Mouse (Mus musculus) kidney, postnatal 0 days (tissue): ENCODE measurements at regions not wholly inside any gene's neighbourhood (a gene's known extent, or its start where the extent isn't known, plus 50 kb on each side); places are given as distances from the start of the nearest gene placed in this dataset.

Experiments
- ATAC-seq: fragments of 200-750 bp; cut with Nextera tagmentation; replicated peaks from 2 replicates; pipeline ENCODE4 v1.8.0; 2017; ENCODE audit warnings: low read depth, moderate number of reproducible peaks, moderate TSS enrichment, moderate library complexity; ENCODE audit not compliant: low FRiP score
- DNase-seq: peaks from one replicate; pipeline ENCODE4 v3.0.0-alpha.2; 2016; ENCODE audit warnings: low spot score
- H3K27ac ChIP-seq: fragments of 300-500 bp; sonication (generic); 2 replicates; pipeline ENCODE4 v1.5.1; 2014; ENCODE audit warnings: mild to moderate bottlenecking
- H3K27me3 ChIP-seq: fragments of 300-500 bp; sonication (generic); 2 replicates; pipeline ENCODE4 v1.6.1; 2014; ENCODE audit warnings: low read length, mixed read lengths; ENCODE audit not compliant: insufficient read depth
- H3K36me3 ChIP-seq: fragments of 300-500 bp; sonication (generic); 2 replicates; pipeline ENCODE4 v1.6.1; 2014; ENCODE audit warnings: low read length, mixed read lengths; ENCODE audit not compliant: insufficient read depth
- H3K4me1 ChIP-seq: fragments of 300-500 bp; sonication (generic); replicated peaks from 2 replicates; pipeline ENCODE4 v1.6.1; 2014; ENCODE audit warnings: antibody characterized with exemption, low read length, mixed read lengths; ENCODE audit not compliant: insufficient read depth
- H3K4me2 ChIP-seq: fragments of 300-500 bp; sonication (generic); 2 replicates; pipeline ENCODE4 v1.6.1; 2014; ENCODE audit warnings: mild to moderate bottlenecking, low read length, moderate library complexity, mixed read lengths
- H3K4me3 ChIP-seq: fragments of 300-500 bp; sonication (generic); replicated peaks from 2 replicates; pipeline ENCODE4 v1.5.1; 2014; ENCODE audit warnings: low read depth, low read length
- H3K9ac ChIP-seq: fragments of 300-500 bp; sonication (generic); 2 replicates; pipeline ENCODE4 v1.6.1; 2014; ENCODE audit warnings: low read depth, low read length
- H3K9me3 ChIP-seq: fragments of 300-500 bp; sonication (generic); replicated peaks from 2 replicates; pipeline ENCODE4 v1.6.1; 2016; ENCODE audit warnings: low read length, inconsistent platforms, mixed read lengths
- CTCF ChIP-seq: IDR thresholded peaks from 2 replicates; pipeline ENCODE4 v1.5.1; 2016; ENCODE audit warnings: antibody characterized with exemption, low read depth, mild to moderate bottlenecking, moderate library complexity
- WGBS: fragments of 180-500 bp; shearing (Covaris S2); extraction: QIAGEN DNeasy Blood & Tissue Kit; methylation state at CpG from one replicate; pipeline ENCODE4 v1.1.7; 2014; 5-methylcytosine and 5-hydroxymethylcytosine counted together

GRCm38 (mm10) chr8:31427706-31428105 lies 2000.8 kb upstream of the 5930422O12Rik start:
- Histone ChIP-seq H3K9ac (no peak overlapping the region), H3K4me1 (no peaks in the 10 kb centered on the region), H3K36me3 (no peaks in the 10 kb centered on the region), H3K4me2 (no peak overlapping the region), H3K4me3 (no peak overlapping the region), H3K27ac (no peak overlapping the region), H3K9me3 (no peaks in the 10 kb centered on the region), H3K27me3 (no peaks in the 10 kb centered on the region)
- TF ChIP-seq CTCF = no peak
- DNase-seq (no peak), ATAC-seq (no peak)
- WGBS = 85% methylated on average over 4 of the region's 4 CpGs

GRCm38 (mm10) chr8:31436445-31437191 lies 1991.9 kb upstream of the 5930422O12Rik start:
- DNase-seq = no peak
- 86% methylated on average over 10 of the region's 10 CpGs for WGBS
- H3K4me3 ChIP-seq = no peak overlapping the region
- H3K4me2 ChIP-seq = no peak overlapping the region
- no peaks in the 10 kb centered on the region for H3K9me3 ChIP-seq
- no peaks in the 10 kb centered on the region for H3K36me3 ChIP-seq
- H3K27ac ChIP-seq = no peak overlapping the region
- TF ChIP-seq CTCF = no peak
- no peaks in the 10 kb centered on the region for H3K4me1 ChIP-seq
- H3K9ac ChIP-seq = no peak overlapping the region
- ATAC-seq = no peak
- no peaks in the 10 kb centered on the region for H3K27me3 ChIP-seq

- no peaks in the 10 kb centered on the region for H3K9me3 ChIP-seq
- no peak overlapping the region for H3K4me3 ChIP-seq
- no peak overlapping the region for H3K9ac ChIP-seq
- H3K27ac ChIP-seq = no peak overlapping the region
- no peaks in the 10 kb centered on the region for H3K36me3 ChIP-seq
- ATAC-seq = no peak
- TF ChIP-seq CTCF = no peak
- DNase-seq = no peak
- H3K4me1 ChIP-seq = no peaks in the 10 kb centered on the region
- no peak overlapping the region for H3K4me2 ChIP-seq
- WGBS = 44% methylated on average over 1 of the region's 1 CpGs
- H3K27me3 ChIP-seq = no peaks in the 10 kb centered on the region
Measured at GRCm38 (mm10) chr8:31444834-31445233, 1983.7 kb upstream of the 5930422O12Rik start.

- TF ChIP-seq CTCF = no peak
- Histone ChIP-seq H3K27ac (no peak overlapping the region), H3K9ac (no peak overlapping the region), H3K36me3 (no peaks in the 10 kb centered on the region), H3K9me3 (no peaks in the 10 kb centered on the region), H3K27me3 (no peaks in the 10 kb centered on the region), H3K4me2 (no peak overlapping the region), H3K4me1 (no peaks in the 10 kb centered on the region), H3K4me3 (no peak overlapping the region)
- 80% methylated on average over 2 of the region's 2 CpGs for WGBS
- no peak for DNase-seq
- ATAC-seq = no peak
Measured at GRCm38 (mm10) chr8:31447984-31448383, 1980.5 kb upstream of the 5930422O12Rik start.

GRCm38 (mm10) chr8:31454736-31455391 lies 1973.6 kb upstream of the 5930422O12Rik start:
- H3K27ac ChIP-seq = no peak overlapping the region
- no peaks in the 10 kb centered on the region for H3K4me1 ChIP-seq
- 63% methylated on average over 16 of the region's 16 CpGs for WGBS
- H3K9ac ChIP-seq = no peak overlapping the region
- H3K4me2 ChIP-seq = no peak overlapping the region
- no peak for TF ChIP-seq CTCF
- H3K27me3 ChIP-seq = no peaks in the 10 kb centered on the region
- no peaks in the 10 kb centered on the region for H3K9me3 ChIP-seq
- no peak for DNase-seq
- H3K4me3 ChIP-seq = no peak overlapping the region
- H3K36me3 ChIP-seq = no peaks in the 10 kb centered on the region
- no peak for ATAC-seq

GRCm38 (mm10) chr8:31460349-31460748 lies 1968.2 kb upstream of the 5930422O12Rik start:
- DNase-seq = no peak
- no peak for ATAC-seq
- WGBS = 78% methylated on average over 3 of the region's 3 CpGs
- no peaks in the 10 kb centered on the region for H3K27me3 ChIP-seq
- H3K4me3 ChIP-seq = no peak overlapping the region
- no peaks in the 10 kb centered on the region for H3K36me3 ChIP-seq
- no peak overlapping the region for H3K9ac ChIP-seq
- TF ChIP-seq CTCF = peak; percentile 24; the same call in 1 of the 2 replicates
- no peaks in the 10 kb centered on the region for H3K9me3 ChIP-seq
- no peaks in the 10 kb centered on the region for H3K4me1 ChIP-seq
- H3K27ac ChIP-seq = no peak overlapping the region
- H3K4me2 ChIP-seq = no peak overlapping the region
